Mouse (Mus musculus): ENCODE data around the gene Lpar1. TPM values are rescaled to one million over a fixed set of nuclear protein-coding genes. Genes with fewer than 3 reads are reported as not detected.

The Lpar1 gene
- polyA plus RNA-seq, 2 experiments: 0.99 to 2.5 TPM

- ATAC-seq (ENCODE audit: insufficient read depth) (no peak), DNase-seq (ENCODE audit: low read depth in 3 of 3, low spot score in 3 of 3) (no peak)
- H3K36me3 ChIP-seq (replicated peaks; ENCODE audit: control insufficient read depth, insufficient read depth, low read depth): no peaks in the 10 kb centered on the region
- TF ChIP-seq CTCF (IDR thresholded peaks at IDR 0.05; ENCODE audit: low read depth): peak; percentile 35; the same call in 1 of the 2 replicates
- no peak for TF ChIP-seq EP300 (IDR thresholded peaks at IDR 0.05; ENCODE audit: low read depth)
- H3K9me3 ChIP-seq (ENCODE audit: control insufficient read depth, low read length): no peaks in the 10 kb centered on the region
- H3K4me3 ChIP-seq (ENCODE audit: insufficient read depth in 1 of 2, low read depth in 2 of 2, low read length in 2 of 2): no peak overlapping the region
- 69% methylated on average over 15 of the region's 15 CpGs for WGBS (ENCODE audit: insufficient replicate concordance)
- H3K9ac ChIP-seq (replicated peaks): no peak overlapping the region
- no peaks in the 10 kb centered on the region for H3K4me1 ChIP-seq (replicated peaks; ENCODE audit: control insufficient read depth in 2 of 2, insufficient read depth in 2 of 2, low read length in 1 of 2)
- H3K27me3 ChIP-seq (ENCODE audit: control insufficient read depth, insufficient read depth, low read length): no peaks in the 10 kb centered on the region
- no peak overlapping the region for H3K27ac ChIP-seq
- no peak overlapping the region for H3K4me2 ChIP-seq (ENCODE audit: low read depth)
Measured at GRCm38 (mm10) chr4:58437271-58437670, 116.4 kb downstream of the Lpar1 start.

DNA sequence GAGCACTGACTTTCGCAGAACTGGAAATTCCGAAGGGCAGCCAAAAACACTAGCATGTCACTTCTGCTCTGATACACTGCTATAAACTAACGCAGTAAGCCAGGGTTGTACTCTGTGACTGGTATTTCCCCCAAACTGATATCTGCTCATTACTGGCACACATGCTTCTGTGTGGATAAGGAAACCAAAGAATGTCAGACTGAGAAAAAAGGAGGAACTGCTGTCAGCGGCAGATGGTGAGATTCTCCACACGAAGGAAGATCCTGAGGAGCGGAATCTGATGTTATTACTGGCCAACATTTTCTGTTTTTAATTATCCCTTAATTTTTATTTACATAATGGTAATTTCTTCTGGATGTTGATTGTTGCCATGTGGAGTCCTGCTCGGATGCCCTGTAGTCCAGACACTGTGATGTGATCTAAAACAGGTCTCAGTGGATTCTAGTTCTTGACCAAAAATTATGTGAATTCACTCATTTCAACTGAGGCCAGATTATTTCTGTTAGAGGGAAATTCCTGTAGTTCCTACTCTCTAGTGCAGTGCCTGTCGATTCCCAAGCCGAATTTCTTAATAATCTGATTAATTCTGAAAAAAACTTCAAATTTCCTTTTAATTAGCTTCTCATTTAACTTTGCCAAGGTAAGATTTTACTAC lies 130.3 kb downstream of the Lpar1 start:
- H3K27me3 ChIP-seq (ENCODE audit: control insufficient read depth, insufficient read depth, low read length): no peaks in the 10 kb centered on the region
- H3K4me3 ChIP-seq (ENCODE audit: insufficient read depth in 1 of 2, low read depth in 2 of 2, low read length in 2 of 2): no peak overlapping the region
- no peaks in the 10 kb centered on the region for H3K36me3 ChIP-seq (replicated peaks; ENCODE audit: control insufficient read depth, insufficient read depth, low read depth)
- H3K4me1 ChIP-seq (replicated peaks; ENCODE audit: control insufficient read depth in 2 of 2, insufficient read depth in 2 of 2, low read length in 1 of 2): no peaks in the 10 kb centered on the region
- no peaks in the 10 kb centered on the region for H3K9me3 ChIP-seq (ENCODE audit: control insufficient read depth, low read length)
- DNase-seq (ENCODE audit: low read depth in 3 of 3, low spot score in 3 of 3): no peak
- no peak overlapping the region for H3K4me2 ChIP-seq (ENCODE audit: low read depth)
- 18% methylated on average over 9 of the region's 9 CpGs for WGBS (ENCODE audit: insufficient replicate concordance)
- no peak for ATAC-seq (ENCODE audit: insufficient read depth)
- H3K9ac ChIP-seq (replicated peaks): no peak overlapping the region
- TF ChIP-seq CTCF (IDR thresholded peaks at IDR 0.05; ENCODE audit: low read depth) (no peak), EP300 (IDR thresholded peaks at IDR 0.05; ENCODE audit: low read depth) (no peak)
- H3K27ac ChIP-seq: no peak overlapping the region

- no peak for DNase-seq (ENCODE audit: low read depth in 3 of 3, low spot score in 3 of 3)
- H3K4me2 ChIP-seq (ENCODE audit: low read depth): no peak overlapping the region
- H3K9ac ChIP-seq (replicated peaks): no peak overlapping the region
- no peaks in the 10 kb centered on the region for H3K27me3 ChIP-seq (ENCODE audit: control insufficient read depth, insufficient read depth, low read length)
- no peaks in the 10 kb centered on the region for H3K9me3 ChIP-seq (ENCODE audit: control insufficient read depth, low read length)
- TF ChIP-seq CTCF (IDR thresholded peaks at IDR 0.05; ENCODE audit: low read depth): peak; percentile 31; the same call in 1 of the 2 replicates
- no peak for TF ChIP-seq EP300 (IDR thresholded peaks at IDR 0.05; ENCODE audit: low read depth)
- no peak for ATAC-seq (ENCODE audit: insufficient read depth)
- no peak overlapping the region for H3K4me3 ChIP-seq (ENCODE audit: insufficient read depth in 1 of 2, low read depth in 2 of 2, low read length in 2 of 2)
- H3K4me1 ChIP-seq (replicated peaks; ENCODE audit: control insufficient read depth in 2 of 2, insufficient read depth in 2 of 2, low read length in 1 of 2): no peaks in the 10 kb centered on the region
- H3K36me3 ChIP-seq (replicated peaks; ENCODE audit: control insufficient read depth, insufficient read depth, low read depth): no peaks in the 10 kb centered on the region
- no peak overlapping the region for H3K27ac ChIP-seq
- 23% methylated on average over 5 of the region's 5 CpGs for WGBS (ENCODE audit: insufficient replicate concordance)
Measured at GRCm38 (mm10) chr4:58419225-58419624, 134.5 kb downstream of the Lpar1 start.

GRCm38 (mm10) chr4:58417319-58417718 lies 136.4 kb downstream of the Lpar1 start:
- TF ChIP-seq CTCF (IDR thresholded peaks at IDR 0.05; ENCODE audit: low read depth): no peak
- TF ChIP-seq EP300 (IDR thresholded peaks at IDR 0.05; ENCODE audit: low read depth): no peak
- WGBS (ENCODE audit: insufficient replicate concordance): 49% methylated on average over 4 of the region's 4 CpGs
- Histone ChIP-seq H3K9ac (replicated peaks) (no peak overlapping the region), H3K4me3 (ENCODE audit: insufficient read depth in 1 of 2, low read depth in 2 of 2, low read length in 2 of 2) (no peak overlapping the region), H3K9me3 (ENCODE audit: control insufficient read depth, low read length) (no peaks in the 10 kb centered on the region), H3K27me3 (ENCODE audit: control insufficient read depth, insufficient read depth, low read length) (no peaks in the 10 kb centered on the region), H3K4me2 (ENCODE audit: low read depth) (no peak overlapping the region), H3K27ac (no peak overlapping the region), H3K36me3 (replicated peaks; ENCODE audit: control insufficient read depth, insufficient read depth, low read depth) (no peaks in the 10 kb centered on the region), H3K4me1 (replicated peaks; ENCODE audit: control insufficient read depth in 2 of 2, insufficient read depth in 2 of 2, low read length in 1 of 2) (no peaks in the 10 kb centered on the region)
- ATAC-seq (ENCODE audit: insufficient read depth) (no peak), DNase-seq (ENCODE audit: low read depth in 3 of 3, low spot score in 3 of 3) (no peak)

DNA sequence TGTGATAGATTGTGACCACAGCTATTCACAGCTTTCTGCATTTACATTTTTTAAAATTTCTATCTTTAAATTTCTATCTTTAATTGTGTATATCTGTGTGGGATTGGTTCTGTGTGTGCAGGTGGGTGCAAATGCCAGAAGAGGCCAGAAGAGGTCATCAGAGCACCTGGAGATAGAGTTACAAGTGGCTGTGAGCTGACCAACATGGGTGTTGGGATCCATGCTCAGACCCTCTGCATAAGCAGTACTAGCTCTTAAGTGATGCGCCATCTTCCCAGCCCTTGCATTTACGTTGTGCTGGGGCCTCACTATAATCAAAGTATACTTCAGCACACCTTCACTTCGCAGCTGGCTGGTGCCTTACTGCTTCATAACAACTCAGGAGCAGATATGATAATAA lies 138.2 kb downstream of the Lpar1 start:
- TF ChIP-seq EP300 (IDR thresholded peaks at IDR 0.05; ENCODE audit: low read depth): no peak
- TF ChIP-seq CTCF (IDR thresholded peaks at IDR 0.05; ENCODE audit: low read depth): no peak
- Histone ChIP-seq H3K36me3 (replicated peaks; ENCODE audit: control insufficient read depth, insufficient read depth, low read depth) (no peaks in the 10 kb centered on the region), H3K4me3 (ENCODE audit: insufficient read depth in 1 of 2, low read depth in 2 of 2, low read length in 2 of 2) (no peak overlapping the region), H3K9ac (replicated peaks) (no peak overlapping the region), H3K4me1 (replicated peaks; ENCODE audit: control insufficient read depth in 2 of 2, insufficient read depth in 2 of 2, low read length in 1 of 2) (no peaks in the 10 kb centered on the region), H3K9me3 (ENCODE audit: control insufficient read depth, low read length) (no peaks in the 10 kb centered on the region), H3K4me2 (ENCODE audit: low read depth) (no peak overlapping the region), H3K27me3 (ENCODE audit: control insufficient read depth, insufficient read depth, low read length) (no peaks in the 10 kb centered on the region), H3K27ac (no peak overlapping the region)
- no peak for DNase-seq (ENCODE audit: low read depth in 3 of 3, low spot score in 3 of 3)
- ATAC-seq (ENCODE audit: insufficient read depth): no peak
- 65% methylated on average over 3 of the region's 3 CpGs for WGBS (ENCODE audit: insufficient replicate concordance)
